Mouse (Mus musculus): Measurements from ENCODE around the gene Scpep1.

DNA sequence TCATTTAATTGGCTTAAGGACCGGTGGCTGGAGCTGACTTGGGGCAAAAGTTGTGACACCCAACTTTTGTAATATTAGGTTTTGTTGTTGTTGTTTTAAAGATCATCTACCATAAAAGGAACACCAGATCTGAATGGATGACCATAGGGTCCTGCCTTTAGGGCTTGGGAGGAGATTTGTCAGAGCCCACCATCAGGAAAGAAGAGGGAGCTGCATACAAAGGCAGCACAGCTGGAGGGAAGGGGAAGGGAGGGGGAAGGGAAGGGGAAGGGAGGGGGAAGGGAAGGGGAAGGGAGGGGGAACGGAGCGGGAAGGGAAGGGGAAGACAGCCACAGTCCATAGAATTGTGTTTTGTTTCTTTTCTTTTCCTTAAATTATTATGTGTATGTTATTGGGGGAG lies 43.1 kb upstream of the Scpep1 start:
- TF ChIP-seq POLR2A (IDR thresholded peaks at IDR 0.05; ENCODE audit: control insufficient read depth, low read depth, low read length) (no peak), CTCF (IDR thresholded peaks at IDR 0.05; ENCODE audit: control insufficient read depth, insufficient read depth, insufficient replicate concordance, low read depth, low read length) (no peak)

All from testis, adult 2 months (tissue).